Mouse (Mus musculus) heart, postnatal 0 days (tissue): ENCODE data around the gene Ddx4.

Experiments used
- CTCF ChIP-seq: IDR thresholded peaks from 2 replicates; pipeline ENCODE4 v1.5.1; 2016; ENCODE audit warnings: antibody characterized with exemption, control low read depth, low read depth
- EP300 ChIP-seq: IDR thresholded peaks from 2 replicates; pipeline ENCODE4 v1.6.1; 2016; ENCODE audit warnings: antibody characterized with exemption, low read depth

DNA sequence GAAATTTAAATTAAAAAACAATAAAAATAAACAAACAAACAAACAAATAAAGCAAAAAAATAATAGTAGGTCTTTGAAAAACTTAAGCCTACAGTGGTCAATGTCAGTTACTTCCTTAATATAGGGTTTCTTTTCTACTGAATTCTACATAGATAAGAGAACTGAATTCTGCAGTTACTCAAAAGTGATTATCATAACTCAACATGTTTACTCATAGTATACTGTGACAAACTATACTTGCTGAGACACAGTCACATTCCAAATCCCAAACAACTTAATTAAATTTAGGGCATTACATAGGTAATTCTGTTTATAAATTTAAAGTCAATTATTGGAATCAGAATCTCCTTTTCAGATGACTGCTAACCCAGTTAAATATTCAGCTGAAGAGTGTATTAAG is 62.6 kb downstream of the Ddx4 start:
- no peak for TF ChIP-seq CTCF
- TF ChIP-seq EP300 = no peak
